Mouse (Mus musculus): ENCODE data around the gene Tesc. TPM values are rescaled to one million over a fixed set of nuclear protein-coding genes. Genes with fewer than 3 reads are reported as not detected.

Tesc gene
- polyA plus RNA-seq, 2 experiments = 2.2 to 8.6 TPM

GRCm38 (mm10) chr5:118063181-118063621 is 35.7 kb downstream of the Tesc start:
- Histone ChIP-seq H3K9ac (ENCODE audit: low read depth, low read length, severe bottlenecking) (no peak overlapping the region), H3K27me3 (ENCODE audit: control insufficient read depth, insufficient read depth, low read length) (no peaks in the 10 kb centered on the region), H3K27ac (replicated peaks; ENCODE audit: low read depth, low read length) (no peak overlapping the region), H3K36me3 (ENCODE audit: control insufficient read depth, insufficient read depth, low read length) (peaks cover 42% of the 10 kb centered on the region), H3K9me3 (ENCODE audit: control insufficient read depth, low read length) (no peaks in the 10 kb centered on the region), H3K4me1 (ENCODE audit: control insufficient read depth, insufficient read depth, low read length) (peaks cover under 1% of the 10 kb centered on the region), H3K4me3 (replicated peaks; ENCODE audit: low read length) (no peak overlapping the region), H3K4me2 (replicated peaks; ENCODE audit: low read depth, low read length, severe bottlenecking) (no peak overlapping the region)
- no peak for DNase-seq (ENCODE audit: low spot score)
- 91% methylated on average over 8 of the region's 8 CpGs for WGBS
- no peak for ATAC-seq (ENCODE audit: low FRiP score, low read depth)
- no peak for TF ChIP-seq POLR2A (IDR thresholded peaks at IDR 0.05; ENCODE audit: borderline replicate concordance, extremely low read depth, insufficient read depth, insufficient read length)

DNA sequence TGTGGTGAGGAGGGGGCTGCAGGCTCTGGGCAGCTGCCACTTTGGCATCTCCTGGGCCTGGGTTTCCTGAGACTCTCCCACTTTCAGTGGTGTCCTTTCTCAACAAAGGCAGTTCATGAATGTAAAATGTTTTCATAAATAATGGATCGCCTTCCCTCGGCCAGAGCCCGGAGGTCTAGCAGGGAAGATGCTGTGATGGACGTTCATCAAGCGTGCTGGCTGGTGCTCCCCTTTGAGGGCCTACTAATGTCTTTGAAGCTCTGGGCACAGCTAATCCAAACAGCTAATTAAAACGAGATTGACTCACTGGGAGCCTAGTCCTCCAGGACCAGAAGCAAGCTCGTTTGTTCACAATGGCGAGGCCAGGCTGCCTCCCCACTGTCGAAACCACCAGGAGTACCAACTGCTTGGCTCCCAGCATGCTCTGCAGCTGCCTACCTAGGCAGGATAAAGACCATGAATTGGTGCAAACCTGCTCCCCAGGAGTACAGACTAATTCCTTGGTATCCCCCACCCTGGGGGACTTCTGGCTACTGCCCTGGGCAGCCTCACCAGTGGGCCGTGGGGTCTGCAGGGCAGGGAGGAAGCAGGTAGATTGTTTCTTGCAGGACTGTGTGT is 36.9 kb downstream of the Tesc start:
- Histone ChIP-seq H3K4me3 (replicated peaks; ENCODE audit: low read length) (no peak overlapping the region), H3K36me3 (ENCODE audit: control insufficient read depth, insufficient read depth, low read length) (peaks cover 51% of the 10 kb centered on the region), H3K9me3 (ENCODE audit: control insufficient read depth, low read length) (no peaks in the 10 kb centered on the region), H3K27ac (replicated peaks; ENCODE audit: low read depth, low read length) (no peak overlapping the region), H3K4me1 (ENCODE audit: control insufficient read depth, insufficient read depth, low read length) (no peaks in the 10 kb centered on the region), H3K4me2 (replicated peaks; ENCODE audit: low read depth, low read length, severe bottlenecking) (no peak overlapping the region), H3K27me3 (ENCODE audit: control insufficient read depth, insufficient read depth, low read length) (no peaks in the 10 kb centered on the region), H3K9ac (ENCODE audit: low read depth, low read length, severe bottlenecking) (no peak overlapping the region)
- 41% methylated on average over 10 of the region's 10 CpGs for WGBS
- no peak for TF ChIP-seq POLR2A (IDR thresholded peaks at IDR 0.05; ENCODE audit: borderline replicate concordance, extremely low read depth, insufficient read depth, insufficient read length)
- ATAC-seq (ENCODE audit: low FRiP score, low read depth) = no peak
- DNase-seq (ENCODE audit: low spot score) = no peak

GRCm38 (mm10) chr5:118065516-118066255 is 38.1 kb downstream of the Tesc start:
- peaks cover 62% of the 10 kb centered on the region for H3K36me3 ChIP-seq (ENCODE audit: control insufficient read depth, insufficient read depth, low read length)
- WGBS = 92% methylated on average over 19 of the region's 19 CpGs
- no peak for TF ChIP-seq POLR2A (IDR thresholded peaks at IDR 0.05; ENCODE audit: borderline replicate concordance, extremely low read depth, insufficient read depth, insufficient read length)

DNA sequence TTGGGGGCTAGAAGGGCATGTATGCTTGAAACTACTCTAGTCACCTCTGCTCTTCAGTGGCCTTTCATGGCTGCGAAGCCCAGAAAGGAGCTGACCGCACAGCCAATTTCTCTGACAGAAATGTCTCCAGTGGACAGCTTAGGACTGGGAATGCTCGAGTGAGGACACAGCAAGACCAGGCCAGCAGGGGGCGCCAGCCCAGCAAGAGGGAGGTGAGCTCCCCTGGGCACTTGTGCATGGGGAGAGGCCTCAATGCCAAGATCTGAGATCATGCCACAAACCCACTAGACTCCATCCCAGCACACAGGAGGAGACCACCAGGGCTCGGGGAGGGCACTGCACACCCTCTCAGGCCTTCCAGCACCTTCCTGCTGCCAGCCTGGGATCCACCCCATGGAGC is 39.3 kb downstream of the Tesc start:
- Histone ChIP-seq H3K4me1 (ENCODE audit: control insufficient read depth, insufficient read depth, low read length) (no peaks in the 10 kb centered on the region), H3K36me3 (ENCODE audit: control insufficient read depth, insufficient read depth, low read length) (peaks cover 64% of the 10 kb centered on the region), H3K9ac (ENCODE audit: low read depth, low read length, severe bottlenecking) (no peak overlapping the region), H3K27me3 (ENCODE audit: control insufficient read depth, insufficient read depth, low read length) (no peaks in the 10 kb centered on the region), H3K9me3 (ENCODE audit: control insufficient read depth, low read length) (no peaks in the 10 kb centered on the region), H3K4me2 (replicated peaks; ENCODE audit: low read depth, low read length, severe bottlenecking) (no peak overlapping the region), H3K4me3 (replicated peaks; ENCODE audit: low read length) (no peak overlapping the region), H3K27ac (replicated peaks; ENCODE audit: low read depth, low read length) (no peak overlapping the region)
- TF ChIP-seq POLR2A (IDR thresholded peaks at IDR 0.05; ENCODE audit: borderline replicate concordance, extremely low read depth, insufficient read depth, insufficient read length) = no peak
- ATAC-seq (ENCODE audit: low FRiP score, low read depth) (no peak), DNase-seq (ENCODE audit: low spot score) (peak; percentile 32)
- 65% methylated on average over 5 of the region's 5 CpGs for WGBS

More at GRCm38 (mm10) chr5:118065516-118066255, 38.1 kb downstream of the Tesc start:
- no peak for DNase-seq (ENCODE audit: low spot score)
- no peaks in the 10 kb centered on the region for H3K4me1 ChIP-seq (ENCODE audit: control insufficient read depth, insufficient read depth, low read length)
- H3K4me3 ChIP-seq (replicated peaks; ENCODE audit: low read length) = no peak overlapping the region
- H3K4me2 ChIP-seq (replicated peaks; ENCODE audit: low read depth, low read length, severe bottlenecking) = no peak overlapping the region
- no peak overlapping the region for H3K9ac ChIP-seq (ENCODE audit: low read depth, low read length, severe bottlenecking)
- no peaks in the 10 kb centered on the region for H3K27me3 ChIP-seq (ENCODE audit: control insufficient read depth, insufficient read depth, low read length)
- no peaks in the 10 kb centered on the region for H3K9me3 ChIP-seq (ENCODE audit: control insufficient read depth, low read length)
- no peak overlapping the region for H3K27ac ChIP-seq (replicated peaks; ENCODE audit: low read depth, low read length)
- ATAC-seq (ENCODE audit: low FRiP score, low read depth) = no peak

DNA sequence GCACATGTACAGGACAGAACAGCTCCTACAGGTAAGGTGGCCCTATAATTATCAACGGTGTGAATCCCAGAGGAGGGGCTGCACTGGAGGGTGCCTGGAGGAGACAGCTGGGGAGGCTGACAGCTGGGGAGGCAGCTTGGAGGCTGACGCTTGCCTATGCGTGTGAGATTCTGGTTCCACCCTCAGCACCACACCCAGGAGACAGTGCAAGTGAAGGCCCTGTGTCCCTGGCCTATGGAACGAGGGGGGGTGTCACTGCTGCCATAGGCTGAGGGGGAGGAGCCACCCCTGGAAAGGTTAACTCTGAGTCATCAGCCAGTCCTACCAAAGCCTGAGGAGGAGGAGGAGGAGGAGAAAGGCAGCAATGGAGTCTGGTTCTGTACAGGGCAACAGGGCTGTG is 40.0 kb downstream of the Tesc start:
- no peaks in the 10 kb centered on the region for H3K9me3 ChIP-seq (ENCODE audit: control insufficient read depth, low read length)
- no peak for ATAC-seq (ENCODE audit: low FRiP score, low read depth)

More for the DNA sequence above, 40.0 kb downstream of the Tesc start:
- no peaks in the 10 kb centered on the region for H3K4me1 ChIP-seq (ENCODE audit: control insufficient read depth, insufficient read depth, low read length)
- 67% methylated on average over 4 of the region's 4 CpGs for WGBS
- H3K4me2 ChIP-seq (replicated peaks; ENCODE audit: low read depth, low read length, severe bottlenecking) = no peak overlapping the region
- no peak overlapping the region for H3K4me3 ChIP-seq (replicated peaks; ENCODE audit: low read length)
- no peak for DNase-seq (ENCODE audit: low spot score)
- H3K36me3 ChIP-seq (ENCODE audit: control insufficient read depth, insufficient read depth, low read length) = peaks cover 68% of the 10 kb centered on the region
- no peak overlapping the region for H3K9ac ChIP-seq (ENCODE audit: low read depth, low read length, severe bottlenecking)
- no peaks in the 10 kb centered on the region for H3K27me3 ChIP-seq (ENCODE audit: control insufficient read depth, insufficient read depth, low read length)
- no peak for TF ChIP-seq POLR2A (IDR thresholded peaks at IDR 0.05; ENCODE audit: borderline replicate concordance, extremely low read depth, insufficient read depth, insufficient read length)
- no peak overlapping the region for H3K27ac ChIP-seq (replicated peaks; ENCODE audit: low read depth, low read length)

All from limb, embryonic 14.5 days (tissue).